Mouse (Mus musculus): ENCODE data around the gene Fgfr2. TPM values are rescaled to one million over a fixed set of nuclear protein-coding genes. Genes with fewer than 3 reads are reported as not detected.

Fgfr2 gene
- total and polyA plus RNA-seq, 2 experiments from 2014 or later: 17.1 to 47.6 TPM

- no peak for DNase-seq
- WGBS: 83% methylated on average over 4 of the region's 4 CpGs
These were observed 2188.5 kb downstream of the Fgfr2 start for GRCm38 (mm10) chr7:130934654-130935053.

DNA sequence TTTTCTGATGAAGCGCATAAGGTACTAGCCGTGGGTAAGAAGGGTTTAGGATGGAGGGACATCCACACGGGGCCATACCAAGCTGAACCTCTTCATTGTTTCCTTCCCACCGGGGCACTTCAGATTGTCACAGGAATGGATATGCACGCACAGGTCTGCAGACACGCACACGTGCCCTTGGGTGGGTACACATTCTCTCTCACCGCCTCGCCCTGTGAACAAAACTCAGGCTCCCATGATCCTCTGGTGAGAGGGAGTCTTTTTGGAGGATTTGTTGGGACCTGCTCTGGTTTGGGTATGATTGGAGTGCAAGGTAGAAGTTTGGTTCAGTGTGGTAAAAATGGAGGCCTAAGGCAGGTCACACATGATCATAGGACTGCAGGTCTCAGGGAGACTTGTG, 2190.2 kb downstream of the Fgfr2 start:
- DNase-seq (no peak), ATAC-seq (no peak)
- no peak overlapping the region for H3K27ac ChIP-seq (ENCODE audit: low read depth, low read length)
- no peak for TF ChIP-seq CTCF (IDR thresholded peaks at IDR 0.05; ENCODE audit: low read depth)
- no peaks in the 10 kb centered on the region for H3K9me3 ChIP-seq (ENCODE audit: low read length)
- no peaks in the 10 kb centered on the region for H3K36me3 ChIP-seq (ENCODE audit: insufficient read depth)
- H3K4me2 ChIP-seq (ENCODE audit: low read depth): no peak overlapping the region
- WGBS: 85% methylated on average over 9 of the region's 9 CpGs
- H3K4me3 ChIP-seq (ENCODE audit: low read depth, low read length): no peak overlapping the region
- peaks cover 7% of the 10 kb centered on the region for H3K4me1 ChIP-seq (ENCODE audit: insufficient read depth)
- no peak overlapping the region for H3K9ac ChIP-seq
- peaks cover 28% of the 10 kb centered on the region for H3K27me3 ChIP-seq (ENCODE audit: insufficient read depth, low read length)

More at GRCm38 (mm10) chr7:130934654-130935053, 2188.5 kb downstream of the Fgfr2 start:
- no peak for TF ChIP-seq CTCF (IDR thresholded peaks at IDR 0.05; ENCODE audit: low read depth)
- Histone ChIP-seq H3K4me2 (ENCODE audit: low read depth) (no peak overlapping the region), H3K9me3 (ENCODE audit: low read length) (no peaks in the 10 kb centered on the region), H3K27ac (ENCODE audit: low read depth, low read length) (no peak overlapping the region), H3K4me3 (ENCODE audit: low read depth, low read length) (no peak overlapping the region), H3K4me1 (ENCODE audit: insufficient read depth) (peaks cover 7% of the 10 kb centered on the region), H3K9ac (no peak overlapping the region), H3K36me3 (ENCODE audit: insufficient read depth) (no peaks in the 10 kb centered on the region), H3K27me3 (ENCODE audit: insufficient read depth, low read length) (peaks cover 33% of the 10 kb centered on the region)
- ATAC-seq: no peak

- H3K27me3 ChIP-seq (ENCODE audit: insufficient read depth, low read length): peaks cover 10% of the 10 kb centered on the region
- ATAC-seq (no peak), DNase-seq (no peak)
- H3K9me3 ChIP-seq (ENCODE audit: low read length): no peaks in the 10 kb centered on the region
- no peak overlapping the region for H3K4me2 ChIP-seq (ENCODE audit: low read depth)
- H3K36me3 ChIP-seq (ENCODE audit: insufficient read depth): no peaks in the 10 kb centered on the region
- no peak overlapping the region for H3K9ac ChIP-seq
- H3K4me1 ChIP-seq (ENCODE audit: insufficient read depth): peaks cover 4% of the 10 kb centered on the region
- 69% methylated on average over 3 of the region's 3 CpGs for WGBS
- H3K4me3 ChIP-seq (ENCODE audit: low read depth, low read length): no peak overlapping the region
- no peak overlapping the region for H3K27ac ChIP-seq (ENCODE audit: low read depth, low read length)
- TF ChIP-seq CTCF (IDR thresholded peaks at IDR 0.05; ENCODE audit: low read depth): peak; percentile 7; the same call in 1 of the 2 replicates
These were observed 2192.7 kb downstream of the Fgfr2 start for GRCm38 (mm10) chr7:130930401-130930800.

- H3K4me2 ChIP-seq (ENCODE audit: low read depth): no peak overlapping the region
- DNase-seq (no peak), ATAC-seq (no peak)
- TF ChIP-seq CTCF (IDR thresholded peaks at IDR 0.05; ENCODE audit: low read depth): no peak
- no peaks in the 10 kb centered on the region for H3K9me3 ChIP-seq (ENCODE audit: low read length)
- H3K4me3 ChIP-seq (ENCODE audit: low read depth, low read length): no peak overlapping the region
- 74% methylated on average over 13 of the region's 13 CpGs for WGBS
- no peak overlapping the region for H3K9ac ChIP-seq
- no peaks in the 10 kb centered on the region for H3K4me1 ChIP-seq (ENCODE audit: insufficient read depth)
- H3K27me3 ChIP-seq (ENCODE audit: insufficient read depth, low read length): no peaks in the 10 kb centered on the region
- H3K36me3 ChIP-seq (ENCODE audit: insufficient read depth): no peaks in the 10 kb centered on the region
- no peak overlapping the region for H3K27ac ChIP-seq (ENCODE audit: low read depth, low read length)
These were observed 2200.0 kb downstream of the Fgfr2 start for GRCm38 (mm10) chr7:130922981-130923731.

GRCm38 (mm10) chr7:130918260-130918659, 2204.9 kb downstream of the Fgfr2 start:
- Histone ChIP-seq H3K9me3 (ENCODE audit: low read length) (no peaks in the 10 kb centered on the region), H3K36me3 (ENCODE audit: insufficient read depth) (no peaks in the 10 kb centered on the region), H3K4me1 (ENCODE audit: insufficient read depth) (no peaks in the 10 kb centered on the region), H3K9ac (no peak overlapping the region), H3K4me2 (ENCODE audit: low read depth) (no peak overlapping the region), H3K4me3 (ENCODE audit: low read depth, low read length) (no peak overlapping the region), H3K27ac (ENCODE audit: low read depth, low read length) (no peak overlapping the region), H3K27me3 (ENCODE audit: insufficient read depth, low read length) (no peaks in the 10 kb centered on the region)
- no peak for ATAC-seq
- TF ChIP-seq CTCF (IDR thresholded peaks at IDR 0.05; ENCODE audit: low read depth): no peak
- WGBS: 30% methylated on average over 2 of the region's 2 CpGs
- no peak for DNase-seq

- Histone ChIP-seq H3K9me3 (ENCODE audit: low read length) (no peaks in the 10 kb centered on the region), H3K4me3 (ENCODE audit: low read depth, low read length) (no peak overlapping the region), H3K27ac (ENCODE audit: low read depth, low read length) (no peak overlapping the region), H3K27me3 (ENCODE audit: insufficient read depth, low read length) (no peaks in the 10 kb centered on the region), H3K4me2 (ENCODE audit: low read depth) (no peak overlapping the region), H3K4me1 (ENCODE audit: insufficient read depth) (no peaks in the 10 kb centered on the region), H3K36me3 (ENCODE audit: insufficient read depth) (peaks cover 18% of the 10 kb centered on the region; the same call in 1 of the 2 replicates), H3K9ac (no peak overlapping the region)
- peak; percentile 80 for TF ChIP-seq CTCF (IDR thresholded peaks at IDR 0.05; ENCODE audit: low read depth)
- DNase-seq: peak; percentile 74
- 39% methylated on average over 5 of the region's 5 CpGs for WGBS
- peak; percentile 40 for ATAC-seq
These were observed 2208.3 kb downstream of the Fgfr2 start for GRCm38 (mm10) chr7:130914693-130915363.

GRCm38 (mm10) chr7:130910841-130911240, 2212.3 kb downstream of the Fgfr2 start:
- DNase-seq: no peak
- Histone ChIP-seq H3K9me3 (ENCODE audit: low read length) (no peaks in the 10 kb centered on the region), H3K4me2 (ENCODE audit: low read depth) (no peak overlapping the region), H3K4me3 (ENCODE audit: low read depth, low read length) (no peak overlapping the region), H3K27me3 (ENCODE audit: insufficient read depth, low read length) (no peaks in the 10 kb centered on the region), H3K4me1 (ENCODE audit: insufficient read depth) (no peaks in the 10 kb centered on the region), H3K27ac (ENCODE audit: low read depth, low read length) (no peak overlapping the region), H3K36me3 (ENCODE audit: insufficient read depth) (peaks cover 22% of the 10 kb centered on the region; the same call in 1 of the 2 replicates), H3K9ac (no peak overlapping the region)
- 93% methylated on average over 14 of the region's 14 CpGs for WGBS
- no peak for ATAC-seq
- TF ChIP-seq CTCF (IDR thresholded peaks at IDR 0.05; ENCODE audit: low read depth): no peak

Data from forebrain, postnatal 0 days (tissue).